Mouse (Mus musculus): Measurements from ENCODE around the gene Eef1b2. TPM values are rescaled to one million over a fixed set of nuclear protein-coding genes. Genes with fewer than 3 reads are reported as not detected.
"Not testable (repeated sequence)": the region's sequence is repeated elsewhere in the genome, so short reads cannot be mapped to it uniquely, and the experiment has no call there.

Gene Eef1b2
- 100 to 1,000 TPM; 331 to 395 TPM for total RNA-seq (2021)

DNA sequence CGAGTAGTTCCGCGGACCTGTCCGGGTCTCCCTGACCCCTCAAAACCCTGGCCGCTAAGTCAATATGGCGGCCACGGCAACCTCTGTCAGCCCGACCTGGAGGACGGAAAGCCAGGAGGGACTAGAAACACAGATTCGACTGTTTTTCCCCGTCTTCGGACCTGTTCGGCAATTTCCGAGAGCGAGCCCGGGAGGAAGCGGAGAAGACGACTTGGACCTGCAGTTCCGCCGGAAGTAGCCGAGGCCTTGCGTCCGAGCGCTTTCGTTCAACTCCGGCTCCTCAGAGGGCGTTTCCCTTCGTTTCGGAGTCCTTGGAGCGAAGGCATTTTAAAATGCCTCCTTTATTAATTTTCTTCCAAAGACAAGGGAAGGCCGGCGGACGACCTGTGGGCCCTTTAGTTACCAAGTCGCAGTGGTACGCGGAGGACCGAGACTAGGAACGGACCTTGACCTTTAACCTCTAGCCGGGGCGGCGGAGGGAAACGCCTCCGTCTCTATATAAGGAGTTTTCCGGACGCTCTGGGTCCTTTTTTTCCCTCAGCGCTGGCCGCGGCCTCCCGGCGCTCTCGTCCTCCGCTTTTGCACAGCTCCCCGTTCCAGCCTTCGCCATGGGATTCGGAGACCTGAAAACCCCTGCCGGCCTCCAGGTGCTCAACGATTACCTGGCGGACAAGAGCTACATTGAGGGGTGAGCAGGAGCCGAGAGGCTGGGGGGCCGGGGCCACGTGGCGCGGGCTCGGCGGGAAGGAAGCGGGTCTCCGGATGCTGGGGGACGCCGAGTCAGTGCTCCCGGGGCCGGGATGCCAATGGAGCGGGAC, at the start of gene Eef1b2, which contains the start of gene Ndufs1:
Gene Eef1b2, plus strand, starts transcription at position 222 of the 818 bp plus-strand sequence.
Gene Ndufs1, minus strand, starts transcription at position 230 of the 818 bp plus-strand sequence.
- DNase-seq (ENCODE audit: extremely low spot score in 1 of 2, low spot score in 1 of 2): peak; percentile 85 to 96

- DNase-seq (ENCODE audit: extremely low spot score in 1 of 2, low spot score in 1 of 2): no peak
Measured at GRCm38 (mm10) chr1:63129273-63129672, 47.4 kb upstream of the Eef1b2 start.

- DNase-seq (ENCODE audit: extremely low spot score in 1 of 2, low spot score in 1 of 2): no peak
Measured at GRCm38 (mm10) chr1:63129857-63130690, 46.6 kb upstream of the Eef1b2 start.

- no peak for DNase-seq (ENCODE audit: extremely low spot score in 1 of 2, low spot score in 1 of 2)
Measured at GRCm38 (mm10) chr1:63130883-63131282, 45.7 kb upstream of the Eef1b2 start.

GRCm38 (mm10) chr1:63131766-63132165, 44.9 kb upstream of the Eef1b2 start:
- DNase-seq (ENCODE audit: extremely low spot score in 1 of 2, low spot score in 1 of 2): no peak

DNA sequence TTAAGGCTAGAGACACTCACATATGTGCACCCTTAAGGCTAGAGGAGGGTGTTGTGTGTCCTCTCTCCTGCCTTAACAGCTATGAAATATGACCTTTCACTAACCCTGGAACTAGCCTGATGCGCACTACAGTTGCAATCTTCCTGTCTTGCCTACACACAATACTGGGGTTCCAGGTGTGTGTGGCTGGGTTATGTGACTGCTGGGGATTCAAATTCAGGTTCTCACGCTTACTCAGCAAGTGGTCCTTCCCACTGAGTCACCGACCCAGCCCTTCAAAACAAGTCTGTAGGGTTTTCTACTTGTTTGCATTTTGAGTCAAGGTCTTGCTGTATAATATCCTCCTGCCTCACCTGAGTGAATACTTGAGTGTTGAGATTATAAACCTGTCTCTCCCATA, 42.1 kb upstream of the Eef1b2 start:
- no peak for DNase-seq (ENCODE audit: extremely low spot score in 1 of 2, low spot score in 1 of 2)

DNA sequence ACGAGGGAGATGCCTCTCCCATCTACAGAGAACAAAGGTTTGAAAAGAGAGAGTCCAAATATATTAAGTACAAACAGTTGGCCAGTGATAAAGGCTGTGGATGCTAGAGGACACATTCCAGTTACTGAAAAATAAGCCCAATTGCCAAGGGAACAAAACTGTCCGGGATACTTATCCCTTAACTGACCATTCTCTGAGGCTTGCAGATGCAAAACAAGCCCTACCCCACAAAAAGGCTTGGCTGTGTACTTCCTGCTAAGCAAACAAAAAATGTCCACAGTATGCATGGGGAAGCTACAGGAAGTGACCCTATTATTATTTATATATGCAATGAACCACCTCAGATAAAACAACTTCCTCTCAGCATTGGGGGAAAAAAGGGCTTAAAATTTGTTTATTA, 38.7 kb upstream of the Eef1b2 start:
- DNase-seq (ENCODE audit: extremely low spot score in 1 of 2, low spot score in 1 of 2): no peak

- DNase-seq (ENCODE audit: extremely low spot score in 1 of 2, low spot score in 1 of 2): not testable (repeated sequence)
Measured at GRCm38 (mm10) chr1:63138586-63138985, 38.0 kb upstream of the Eef1b2 start.

- DNase-seq (ENCODE audit: extremely low spot score in 1 of 2, low spot score in 1 of 2): no peak
Measured at GRCm38 (mm10) chr1:63140231-63140630, 36.4 kb upstream of the Eef1b2 start.

DNA sequence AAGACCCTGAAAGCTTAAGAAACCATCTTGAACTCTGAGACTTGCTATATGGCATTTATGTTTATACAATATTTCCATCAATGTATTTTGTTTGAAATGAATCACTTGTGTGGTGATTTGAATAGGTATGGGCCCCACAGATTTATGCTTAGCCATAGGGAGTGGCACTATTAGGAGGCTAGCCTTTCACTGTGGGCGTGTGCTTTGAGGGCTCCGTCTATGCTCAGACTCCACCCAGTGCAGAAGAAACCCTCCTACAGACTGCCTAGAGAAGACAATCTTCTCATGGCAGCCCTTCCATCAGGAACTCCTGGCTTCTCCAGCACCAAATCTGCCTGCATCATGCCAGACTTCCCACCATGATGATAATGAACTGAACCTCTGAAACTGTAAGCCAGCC, 8.0 kb upstream of the Eef1b2 start:
- no peak for DNase-seq (ENCODE audit: extremely low spot score in 1 of 2, low spot score in 1 of 2)

DNA sequence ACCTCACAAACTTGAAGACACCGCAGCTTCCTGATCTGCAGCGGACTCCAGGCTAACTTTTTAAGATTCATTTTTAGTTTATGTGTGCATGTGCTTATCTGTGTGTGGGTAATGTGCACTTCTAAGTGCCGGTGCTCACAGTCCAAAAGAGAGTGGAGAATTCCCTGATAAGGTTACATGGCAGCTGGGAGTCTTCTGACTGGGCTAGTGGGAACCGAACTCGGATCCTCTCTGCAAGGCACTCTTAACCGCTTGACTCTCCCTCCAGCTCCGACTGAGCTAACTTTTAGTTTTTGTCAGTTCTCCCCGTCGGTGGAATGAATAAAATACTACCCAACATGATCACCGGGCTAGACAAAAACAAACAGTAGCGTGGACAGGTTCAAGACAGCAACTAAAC, 772 bp upstream of the Eef1b2 start:
- DNase-seq (ENCODE audit: extremely low spot score in 1 of 2, low spot score in 1 of 2): peak in 1 of 2 experiments; percentile 11

DNA sequence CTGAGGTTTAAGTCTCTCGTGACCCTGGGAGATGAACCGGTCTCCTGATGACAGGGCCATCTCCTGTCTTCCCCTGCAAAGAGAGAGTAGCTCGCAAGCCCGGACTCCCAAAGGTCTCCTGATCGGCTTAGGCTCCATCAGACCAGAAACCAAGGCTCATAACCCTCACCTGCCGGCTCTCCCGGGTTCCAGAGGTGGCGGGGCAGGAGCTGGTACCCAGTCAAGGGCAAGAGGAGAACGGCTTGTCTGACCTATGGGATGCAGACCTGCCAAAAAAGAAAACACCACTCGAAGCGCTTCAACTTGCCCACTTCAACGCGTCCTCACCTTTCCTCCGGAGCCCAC, 394 bp upstream of the Eef1b2 start:
- DNase-seq (ENCODE audit: extremely low spot score in 1 of 2, low spot score in 1 of 2): no peak

DNA sequence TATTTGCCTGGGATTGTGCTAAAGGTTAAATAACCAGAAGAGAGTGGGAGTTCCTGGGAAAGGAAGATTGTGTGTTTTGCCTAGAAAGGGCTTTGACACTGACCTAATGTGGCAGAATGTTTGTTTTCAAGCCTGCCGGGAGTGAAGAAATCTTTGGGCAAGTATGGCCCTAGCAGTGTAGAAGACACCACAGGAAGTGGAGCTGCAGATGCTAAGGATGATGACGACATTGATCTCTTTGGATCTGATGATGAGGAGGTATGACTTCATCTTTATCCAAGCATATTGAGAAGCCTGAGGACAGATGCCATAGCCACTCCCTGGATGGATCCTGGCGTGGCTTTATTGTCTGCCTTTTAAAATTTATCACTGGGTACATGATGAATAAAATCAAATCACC, 1.7 kb downstream of the Eef1b2 start:
- DNase-seq (ENCODE audit: extremely low spot score in 1 of 2, low spot score in 1 of 2): no peak

DNA sequence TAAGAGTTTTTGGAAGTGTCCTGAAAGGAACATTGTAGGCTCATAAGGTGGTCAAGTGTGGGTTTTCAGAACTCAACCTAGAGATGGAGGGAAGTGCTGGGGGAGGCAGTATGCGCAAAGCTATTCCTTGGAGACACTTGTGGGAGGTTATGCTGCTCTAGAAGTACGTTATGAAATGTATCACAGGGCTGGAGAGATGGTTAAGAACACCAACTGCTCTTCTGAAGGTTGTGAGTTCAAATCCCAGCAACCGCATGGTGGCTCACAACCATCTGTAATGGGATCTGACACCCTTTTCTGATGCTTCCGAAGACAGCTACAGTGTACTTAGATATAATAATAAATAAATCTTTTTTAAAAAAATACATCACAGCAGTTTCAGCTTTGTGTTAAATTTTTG, 3.5 kb downstream of the Eef1b2 start:
- DNase-seq (ENCODE audit: extremely low spot score in 1 of 2, low spot score in 1 of 2): no peak

DNA sequence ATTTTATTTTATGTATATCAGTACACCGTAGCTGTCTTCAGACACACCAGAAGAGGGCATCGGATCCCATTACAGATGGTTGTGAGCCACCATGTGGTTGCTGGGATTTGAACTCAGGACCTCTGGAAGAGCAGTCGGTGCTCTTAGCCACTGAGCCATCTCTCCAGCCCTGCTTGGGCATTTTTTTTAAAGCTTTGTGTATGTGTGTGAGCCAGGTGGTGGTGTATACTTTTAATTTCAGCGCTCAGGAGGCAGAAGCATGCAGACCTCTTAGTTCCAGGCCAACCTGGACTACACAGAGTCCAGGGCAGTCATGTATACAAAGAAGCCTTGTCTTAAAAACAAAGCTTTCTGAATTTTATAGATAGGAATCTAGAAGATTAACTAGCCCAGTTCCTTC, 4.0 kb downstream of the Eef1b2 start:
- not testable (repeated sequence) for DNase-seq (ENCODE audit: extremely low spot score in 1 of 2, low spot score in 1 of 2)

DNA sequence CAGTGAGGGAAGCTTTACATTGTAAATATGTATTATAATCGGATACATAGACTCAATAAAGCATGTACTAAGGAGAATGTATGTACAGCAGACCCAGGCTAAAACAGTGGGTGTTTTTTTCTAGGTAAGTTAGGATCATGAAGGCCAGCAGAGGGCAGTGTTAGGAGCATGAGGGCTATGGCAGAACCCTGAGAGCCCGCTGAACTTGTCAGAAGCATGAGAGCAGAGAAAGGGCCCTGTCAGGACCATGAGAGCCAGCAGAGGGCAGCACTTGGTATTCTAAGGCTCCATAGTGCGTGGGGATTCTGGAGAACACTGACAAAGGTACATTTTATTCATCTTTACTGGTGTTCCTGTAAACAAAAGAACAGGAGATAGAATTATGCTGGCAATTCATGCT, 4.4 kb downstream of the Eef1b2 start:
- DNase-seq (ENCODE audit: extremely low spot score in 1 of 2, low spot score in 1 of 2): peak; percentile 75 to 94

DNA sequence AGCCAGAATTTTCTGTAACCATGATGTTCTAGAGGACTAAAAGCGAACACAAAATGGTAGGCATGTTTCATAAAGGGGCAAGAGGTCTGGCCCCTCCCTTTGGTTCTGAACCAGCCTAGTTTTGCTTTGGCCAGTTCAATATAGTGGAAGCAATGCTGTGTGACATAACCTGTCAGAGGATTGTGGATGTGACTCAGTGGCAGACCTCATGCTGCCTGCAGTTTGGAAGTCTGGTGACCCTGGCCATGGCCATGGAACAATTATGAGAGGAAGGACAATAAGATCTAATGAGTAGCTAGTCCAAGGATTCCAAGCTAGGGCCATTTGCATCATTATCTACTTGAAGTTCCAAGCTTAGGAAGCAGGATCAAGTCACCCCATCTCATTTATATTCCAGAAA, 4.9 kb downstream of the Eef1b2 start:
- DNase-seq (ENCODE audit: extremely low spot score in 1 of 2, low spot score in 1 of 2): no peak

GRCm38 (mm10) chr1:63182212-63182611, 5.6 kb downstream of the Eef1b2 start:
- peak in 1 of 2 experiments; percentile 63 for DNase-seq (ENCODE audit: extremely low spot score in 1 of 2, low spot score in 1 of 2)

DNA sequence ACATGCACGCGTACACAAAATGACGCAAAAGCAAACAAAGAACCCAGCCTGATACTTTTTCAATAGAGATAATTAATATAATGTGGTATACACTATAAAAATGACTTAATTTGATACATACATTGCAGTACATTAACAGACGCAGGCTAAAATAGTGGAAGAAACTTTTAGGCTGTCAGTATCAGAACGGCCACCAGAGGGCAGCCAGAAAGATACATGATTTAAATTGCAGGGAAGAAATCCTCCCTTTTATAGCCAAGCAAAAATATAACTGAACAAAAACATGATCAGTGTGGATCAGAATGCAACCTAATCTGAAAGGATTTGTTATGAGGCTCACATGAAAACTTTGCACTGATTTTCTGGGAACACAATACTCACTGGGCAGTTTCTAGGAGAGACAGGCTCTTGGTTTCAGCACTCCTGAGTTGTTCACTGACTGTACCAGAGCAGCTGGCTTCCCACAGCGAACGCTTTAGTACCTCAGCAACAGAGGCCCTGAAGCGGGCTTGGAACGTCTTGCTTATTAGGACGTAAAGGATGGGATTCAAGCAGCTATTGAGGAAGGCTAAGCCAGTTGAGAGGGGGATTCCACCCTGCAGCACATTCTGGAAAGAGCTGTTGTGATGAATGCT, 6.1 kb downstream of the Eef1b2 start:
- DNase-seq (ENCODE audit: extremely low spot score in 1 of 2, low spot score in 1 of 2): peak; percentile 49 to 76

GRCm38 (mm10) chr1:63185430-63185829, 8.8 kb downstream of the Eef1b2 start:
- not testable (repeated sequence) for DNase-seq (ENCODE audit: extremely low spot score in 1 of 2, low spot score in 1 of 2)

DNA sequence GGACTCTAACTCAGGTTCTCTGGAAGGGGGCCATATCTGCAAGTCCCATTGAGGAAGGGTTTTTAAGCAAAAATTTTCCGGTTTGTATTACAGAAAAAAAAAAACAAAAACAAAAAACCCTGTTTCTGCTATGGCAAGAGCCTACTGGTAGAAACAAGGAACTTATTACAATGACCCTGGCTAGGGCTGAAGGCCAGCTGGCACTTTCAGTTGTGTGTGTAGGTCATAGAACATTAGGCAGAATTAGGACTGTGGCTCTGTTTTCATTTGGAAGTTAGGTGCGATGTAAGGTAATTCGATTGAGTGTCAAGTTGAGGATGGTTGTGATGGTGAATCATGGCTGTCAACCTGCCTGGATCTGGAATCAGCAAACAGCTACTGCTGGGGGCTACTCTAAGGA, 11.9 kb downstream of the Eef1b2 start:
- no peak for DNase-seq (ENCODE audit: extremely low spot score in 1 of 2, low spot score in 1 of 2)

Measured in layer of hippocampus, postnatal 25 days (tissue).